Mouse (Mus musculus) frontal cortex, postnatal 10 days (tissue): Measurements from ENCODE around the gene Srrm2.
A peak's percentile ranks its signal among the peaks of the same experiment; 100 is the strongest.

Experiments used
- DNase-seq, 2 experiments: peaks; one replicate each; pipeline ENCODE4 v3.0.0; 2022; ENCODE audit warnings: low spot score in 2 of 2, mixed read lengths in 1 of 2

The Srrm2 gene

GRCm38 (mm10) chr17:23790269-23791078 lies at the start of gene Srrm2:
Gene Srrm2, plus strand, starts transcription at chr17:23790532.
- DNase-seq = peak in 1 of 2 experiments; percentile 43

- no peak for DNase-seq
Observed at GRCm38 (mm10) chr17:23740598-23741021, 49.7 kb upstream of the Srrm2 start, which contains the start of gene Paqr4. Gene Paqr4, minus strand, starts transcription at chr17:23740867.

- DNase-seq = no peak
Observed at GRCm38 (mm10) chr17:23741359-23742209, 48.7 kb upstream of the Srrm2 start.

GRCm38 (mm10) chr17:23742210-23742793 lies 48.0 kb upstream of the Srrm2 start:
- no peak for DNase-seq

GRCm38 (mm10) chr17:23742941-23743340 lies 47.4 kb upstream of the Srrm2 start:
- DNase-seq = no peak

GRCm38 (mm10) chr17:23744076-23744475 lies 46.3 kb upstream of the Srrm2 start:
- DNase-seq = no peak

GRCm38 (mm10) chr17:23744651-23745050 lies 45.7 kb upstream of the Srrm2 start:
- DNase-seq = no peak

GRCm38 (mm10) chr17:23745301-23746251 lies 44.8 kb upstream of the Srrm2 start, which contains the start of gene Kremen2:
Gene Kremen2, minus strand, starts transcription at chr17:23745833.
- DNase-seq = no peak

GRCm38 (mm10) chr17:23746311-23746710 lies 44.0 kb upstream of the Srrm2 start:
- DNase-seq = no peak

- DNase-seq = no peak
Observed at GRCm38 (mm10) chr17:23746767-23747166, 43.6 kb upstream of the Srrm2 start.

- no peak for DNase-seq
Observed at GRCm38 (mm10) chr17:23747471-23747870, 42.9 kb upstream of the Srrm2 start.

- no peak for DNase-seq
Observed at GRCm38 (mm10) chr17:23748026-23748425, 42.3 kb upstream of the Srrm2 start.

- no peak for DNase-seq
Observed at GRCm38 (mm10) chr17:23748631-23749391, 41.5 kb upstream of the Srrm2 start.

GRCm38 (mm10) chr17:23749400-23750191 lies 40.7 kb upstream of the Srrm2 start:
- DNase-seq = no peak

GRCm38 (mm10) chr17:23755689-23756088 lies 34.6 kb upstream of the Srrm2 start:
- no peak for DNase-seq

- no peak for DNase-seq
Observed at GRCm38 (mm10) chr17:23757581-23757980, 32.8 kb upstream of the Srrm2 start.

GRCm38 (mm10) chr17:23758801-23759200 lies 31.5 kb upstream of the Srrm2 start:
- DNase-seq = no peak

GRCm38 (mm10) chr17:23760231-23760630 lies 30.1 kb upstream of the Srrm2 start:
- DNase-seq = no peak

GRCm38 (mm10) chr17:23761155-23761554 lies 29.2 kb upstream of the Srrm2 start:
- DNase-seq = no peak
